In genomic region chr5:129583761-129584582, GRCm38 (mm10) we compare ENCODE assay signal across 8 mouse cellular contexts. TPM values are rescaled to one million over a fixed set of nuclear protein-coding genes. Genes with fewer than 3 reads are reported as not detected.
A peak's percentile ranks its signal among the peaks of the same experiment; 100 is the strongest.
DNase-seq lines count a peak whose midpoint lies in the region; ATAC-seq and TF ChIP-seq lines count a peak whose summit lies in the region.

Mmp17 (plus strand) TSS chr5:129584169.

- no peaks in the 10 kb centered on the region for H3K9me3 ChIP-seq in MEL (replicated peaks; ENCODE audit: insufficient read depth, low read length)
- no peaks in the 10 kb centered on the region for H3K9me3 ChIP-seq in forebrain, postnatal 0 days (ENCODE audit: low read length)
- no peaks in the 10 kb centered on the region for H3K9me3 ChIP-seq in neural tube, embryonic 14.5 days (ENCODE audit: control insufficient read depth, low read length)

- no peaks in the 10 kb centered on the region for H3K4me1 ChIP-seq in MEL (ENCODE audit: control insufficient read depth in 1 of 2, insufficient read depth in 2 of 2, low read length in 2 of 2)
- H3K4me1 ChIP-seq in cerebellum, adult 2 months (ENCODE audit: control insufficient read depth, insufficient read depth, low read length) = peaks cover 10% of the 10 kb centered on the region; the same call in 1 of the 2 replicates
- H3K4me1 ChIP-seq in forebrain, postnatal 0 days (ENCODE audit: insufficient read depth) = peaks cover 9% of the 10 kb centered on the region
- peaks cover 15% of the 10 kb centered on the region; the same call in 1 of the 2 replicates for H3K4me1 ChIP-seq in neural tube, embryonic 14.5 days (ENCODE audit: control insufficient read depth, insufficient read depth, low read length)
- peaks cover 13% of the 10 kb centered on the region for H3K4me1 ChIP-seq in testis, adult 2 months (ENCODE audit: control insufficient read depth, insufficient read depth, low read length)

- TF ChIP-seq EP300 in MEL (IDR thresholded peaks at IDR 0.05; ENCODE audit: low read depth in 1 of 2, low read length in 2 of 2) = no peak

- H3K9ac ChIP-seq in MEL (ENCODE audit: control insufficient read depth, low read depth, low read length, poor library complexity, severe bottlenecking) = peak within 1 kb of the TSS; percentile 78
- peak within 1 kb of the TSS; percentile 80 for H3K9ac ChIP-seq in forebrain, postnatal 0 days
- H3K9ac ChIP-seq in neural tube, embryonic 14.5 days (replicated peaks; ENCODE audit: low read depth, low read length) = peak within 1 kb of the TSS; percentile 87

- peak within 1 kb of the TSS; percentile 30; the same call in 1 of the 2 replicates for H3K27ac ChIP-seq in MEL (ENCODE audit: control insufficient read depth, low read depth, low read length)
- peak within 1 kb of the TSS; percentile 89 for H3K27ac ChIP-seq in cerebellum, adult 2 months (ENCODE audit: insufficient read depth, low read length)
- H3K27ac ChIP-seq in forebrain, postnatal 0 days (ENCODE audit: low read depth, low read length) = peak within 1 kb of the TSS; percentile 75
- H3K27ac ChIP-seq in neural tube, embryonic 14.5 days (ENCODE audit: low read depth, low read length) = 0 out of 2 replicates have a peak within 1 kb of the TSS, but pooled peaks have one; percentile 60
- no peak within 1 kb of the TSS for H3K27ac ChIP-seq in testis, adult 2 months (ENCODE audit: control insufficient read depth, insufficient read depth, low read depth, low read length)

- H3K27me3 ChIP-seq in MEL (ENCODE audit: control insufficient read depth in 1 of 2, insufficient read depth in 2 of 2, low read length in 2 of 2) = no peaks in the 10 kb centered on the region; a peak in 1 of 4 replicates
- no peaks in the 10 kb centered on the region for H3K27me3 ChIP-seq in cerebellum, adult 2 months (ENCODE audit: control insufficient read depth, insufficient read depth, low read length)
- no peaks in the 10 kb centered on the region for H3K27me3 ChIP-seq in forebrain, postnatal 0 days (ENCODE audit: insufficient read depth, low read length)
- no peaks in the 10 kb centered on the region; the same call in 1 of the 2 replicates for H3K27me3 ChIP-seq in neural tube, embryonic 14.5 days (ENCODE audit: control insufficient read depth, insufficient read depth, low read length)
- H3K27me3 ChIP-seq in testis, adult 2 months (ENCODE audit: control insufficient read depth, insufficient read depth, low read length) = no peaks in the 10 kb centered on the region

- peak within 1 kb of the TSS; percentile 61 to 97 for H3K4me3 ChIP-seq in MEL (ENCODE audit: control insufficient read depth in 1 of 2, insufficient read depth in 1 of 2, low read depth in 2 of 2, low read length in 2 of 2)
- peak within 1 kb of the TSS; percentile 91 for H3K4me3 ChIP-seq in cerebellum, adult 2 months (replicated peaks; ENCODE audit: insufficient read depth, low read depth, low read length)
- peak within 1 kb of the TSS; percentile 71 for H3K4me3 ChIP-seq in forebrain, postnatal 0 days (ENCODE audit: low read depth, low read length)
- H3K4me3 ChIP-seq in neural tube, embryonic 14.5 days (ENCODE audit: low read depth, low read length) = peak within 1 kb of the TSS; percentile 79
- H3K4me3 ChIP-seq in testis, adult 2 months (ENCODE audit: control insufficient read depth, low read depth, low read length) = peak within 1 kb of the TSS; percentile 70

- peak; percentile 91 for ATAC-seq in forebrain, postnatal 0 days
- ATAC-seq in neural tube, embryonic 14.5 days (ENCODE audit: low read depth) = peak; percentile 89

- peak; percentile 52 for TF ChIP-seq RAD21 in MEL (IDR thresholded peaks at IDR 0.05; ENCODE audit: low read depth, low read length)

- under 1% methylated on average over 80 of the region's 80 CpGs for WGBS in cerebellum, adult 2 months
- under 1% methylated on average over 80 of the region's 80 CpGs for WGBS in forebrain, postnatal 0 days
- WGBS in neural tube, embryonic 14.5 days = under 1% methylated on average over 72 of the region's 80 CpGs

- H3K36me3 ChIP-seq in MEL (ENCODE audit: control insufficient read depth in 1 of 2, insufficient read depth in 2 of 2, low read length in 2 of 2) = no peaks in the 10 kb centered on the region
- H3K36me3 ChIP-seq in forebrain, postnatal 0 days (ENCODE audit: insufficient read depth) = no peaks in the 10 kb centered on the region
- no peaks in the 10 kb centered on the region for H3K36me3 ChIP-seq in neural tube, embryonic 14.5 days (ENCODE audit: control insufficient read depth, insufficient read depth, low read length)
- H3K36me3 ChIP-seq in testis, adult 2 months (ENCODE audit: control insufficient read depth, insufficient read depth, low read length) = no peaks in the 10 kb centered on the region

- no peaks in the 10 kb centered on the region; the same call in 1 of the 2 replicates for H3K79me2 ChIP-seq in MEL (ENCODE audit: control insufficient read depth, insufficient read depth, low read length, poor library complexity)

- peak in 2 of 3 experiments; percentile 62 to 74; a peak in 5 of 6 replicates for TF ChIP-seq CTCF in MEL (IDR thresholded peaks at IDR 0.05 in 2 of 3, conservative IDR thresholded peaks at IDR 0.05 in 1 of 3; ENCODE audit: control insufficient read depth in 1 of 3, insufficient read depth in 1 of 3, low read depth in 2 of 3, low read length in 3 of 3, poor library complexity in 1 of 3, severe bottlenecking in 1 of 3)
- TF ChIP-seq CTCF in cerebellum, adult 2 months (IDR thresholded peaks at IDR 0.05; ENCODE audit: borderline replicate concordance, insufficient read depth, low read depth, low read length) = peak; percentile 78
- TF ChIP-seq CTCF in forebrain, postnatal 0 days (IDR thresholded peaks at IDR 0.05; ENCODE audit: low read depth) = peak; percentile 86
- TF ChIP-seq CTCF in testis, adult 2 months (IDR thresholded peaks at IDR 0.05; ENCODE audit: control insufficient read depth, insufficient read depth, insufficient replicate concordance, low read depth, low read length) = peak; percentile 59

- intact Hi-C loops in heart, postnatal 36 days (cut with DNase I) = loop anchor here (1.0 to 10.0 kb wide), 5 partner anchors 83 to 329 kb away; partner anchors contain the start of gene Sfswap

- peak; percentile 82 for DNase-seq in MEL (ENCODE audit: low read depth, low spot score)
- DNase-seq in cerebellum, adult 2 months = peak; percentile 90 to 96
- peak; percentile 95 for DNase-seq in forebrain, postnatal 0 days
- DNase-seq in heart, postnatal 36 days = peak; percentile 85 to 92
- peak; percentile 87 to 95 for DNase-seq in layer of hippocampus, adult 18-20 months (ENCODE audit: low spot score in 2 of 2)
- DNase-seq in lung, adult 18-20 months = peak; percentile 84 to 86

- TF ChIP-seq POLR2A in MEL (IDR thresholded peaks at IDR 0.05; ENCODE audit: control insufficient read depth in 1 of 2, insufficient read depth in 1 of 2, low read depth in 1 of 2, low read length in 2 of 2, poor library complexity in 1 of 2) = peak in 1 of 2 experiments; percentile 25; a peak in 2 of 4 replicates
- peak; percentile 54; the same call in 1 of the 2 replicates for TF ChIP-seq POLR2A in cerebellum, adult 2 months (IDR thresholded peaks at IDR 0.05; ENCODE audit: borderline replicate concordance, insufficient read depth, low read length)
- TF ChIP-seq POLR2A in testis, adult 2 months (IDR thresholded peaks at IDR 0.05; ENCODE audit: control insufficient read depth, low read depth, low read length) = no peak

- H3K4me2 ChIP-seq in forebrain, postnatal 0 days (ENCODE audit: low read depth) = peak within 1 kb of the TSS; percentile 88
- H3K4me2 ChIP-seq in neural tube, embryonic 14.5 days (ENCODE audit: low read depth, low read length) = peak within 1 kb of the TSS; percentile 100

TF ChIP-seq in MEL, 35 proteins besides CTCF, POLR2A, EP300 and RAD21:
- TF ChIP-seq E2F4 (IDR thresholded peaks at IDR 0.05; ENCODE audit: borderline replicate concordance, low read depth, low read length) (no peak), NELFE (IDR thresholded peaks at IDR 0.05; ENCODE audit: low read depth, low read length) (peak; percentile 30; the same call in 1 of the 2 replicates), SIN3A (IDR thresholded peaks at IDR 0.05; ENCODE audit: low read length) (peak; percentile 28; the same call in 1 of the 2 replicates), ZC3H11A (IDR thresholded peaks at IDR 0.05; ENCODE audit: low read depth, low read length) (peak; percentile 29; the same call in 1 of the 2 replicates), MXI1 (IDR thresholded peaks at IDR 0.05; ENCODE audit: low read depth, low read length) (no peak), SMC3 (IDR thresholded peaks at IDR 0.05; ENCODE audit: low read depth, low read length) (peak; percentile 50), MAZ (IDR thresholded peaks at IDR 0.05; ENCODE audit: low read depth, low read length) (peak; percentile 70; the same call in 1 of the 2 replicates)

RNA-seq across cellular contexts. Expression of gene Mmp17, which starts in this region (rescaled TPM):
- total RNA-seq in MEL (2012; rRNA removed) = 0.92 and 1.1 TPM in 2 replicates
- 1 to 10 TPM in 1 of 2 experiments, not detected in 1; 1.6 TPM for polyA plus RNA-seq in MEL (2012; ENCODE audit: insufficient read depth in 1 of 2, insufficient read length in 2 of 2, low read depth in 1 of 2, low replicate concordance in 2 of 2, missing spikeins in 1 of 2)
- polyA plus RNA-seq in cerebellum, adult 2 months (2012; rRNA removed) = 22.8 and 25.2 TPM in 2 replicates
- total RNA-seq in forebrain, postnatal 0 days (2014; rRNA removed) = 27.4 and 30.9 TPM in 2 replicates
- polyA plus RNA-seq in forebrain, postnatal 0 days (2015; fragmentation: Nextera tagmentation; extraction: Ambion mirVana) = 11.9 and 13.9 TPM in 2 replicates
- total RNA-seq in heart, postnatal 36 days (2021) = 1 to 10 TPM; 1.2 to 1.7 TPM
- 100 to 1,000 TPM; 123 to 130 TPM for total RNA-seq in layer of hippocampus, adult 18-20 months (2021)
- polyA plus RNA-seq in neural tube, embryonic 14.5 days (2014; fragmentation: Nextera tagmentation; extraction: Ambion mirVana) = 7.5 and 7.7 TPM in 2 replicates
- polyA plus RNA-seq in testis, adult 2 months (2012; rRNA removed) = 0.93 and 1.2 TPM in 2 replicates

Comparison
In these comparisons a context has a peak if more than half of its experiments do, and no peak if none do; other contexts are left out.
1. RNA of gene Mmp17 (total RNA-seq): 123 to 130 TPM in layer of hippocampus, adult 18-20 months and 27.4 to 30.9 TPM in forebrain, postnatal 0 days; 1.2 to 1.7 TPM in heart, postnatal 36 days and 0.92 to 1.1 TPM in MEL; every median in the first group is over 10 times any median in the second.
2. Peak in every context shown above with its lines, with median percentiles within 50 percentile points of each other: DNase-seq, H3K4me3 ChIP-seq, H3K9ac ChIP-seq and CTCF ChIP-seq.